Mouse (Mus musculus): Measurements from ENCODE around the gene Rsph6a. TPM values are rescaled to one million over a fixed set of nuclear protein-coding genes. Genes with fewer than 3 reads are reported as not detected.

Gene Rsph6a
- polyA plus RNA-seq, 1 experiment from 2014 or later, result not detected

DNA sequence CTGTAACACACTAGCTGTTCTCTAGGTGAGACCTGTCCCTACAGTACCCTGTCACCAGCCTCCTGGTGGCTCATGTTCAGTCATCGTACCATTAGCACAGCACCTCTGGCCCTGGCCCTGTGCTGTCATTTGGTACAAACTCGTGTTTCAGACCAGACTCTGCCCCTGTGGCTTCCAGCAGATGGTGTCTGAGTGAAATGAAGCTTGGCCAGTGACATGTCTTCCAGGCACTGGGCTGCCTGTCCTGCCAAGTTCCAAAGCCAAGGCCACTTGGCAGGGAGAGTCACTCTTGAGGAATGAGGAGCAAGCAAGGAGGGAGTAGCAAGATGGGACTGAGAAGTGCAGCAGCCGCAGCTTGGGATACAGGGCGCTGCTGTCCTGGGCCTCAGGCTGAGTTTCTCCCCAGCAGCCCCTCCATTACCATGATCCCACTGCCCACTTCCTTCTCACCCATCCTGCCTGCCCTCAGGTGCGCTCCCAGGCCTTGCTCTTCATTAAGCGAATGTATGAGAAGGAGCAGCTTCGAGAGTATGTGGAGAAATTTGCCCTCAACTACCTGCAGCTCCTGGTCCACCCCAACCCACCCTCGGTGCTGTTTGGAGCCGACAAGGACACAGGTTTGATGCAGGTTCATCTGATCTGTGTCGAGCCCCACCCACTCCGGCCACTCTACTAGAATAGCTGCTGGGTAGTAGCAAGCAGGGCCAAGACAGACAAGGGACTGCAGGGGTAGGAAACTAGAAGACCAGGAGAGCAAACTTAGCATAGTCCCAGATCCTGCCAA lies 8.0 kb upstream of the Rsph6a start:
- Histone ChIP-seq H3K27me3 (ENCODE audit: insufficient read depth, low read length) (no peaks in the 10 kb centered on the region), H3K9me3 (ENCODE audit: low read depth, low read length) (no peaks in the 10 kb centered on the region), H3K36me3 (ENCODE audit: insufficient read depth) (peaks cover 100% of the 10 kb centered on the region), H3K9ac (no peak overlapping the region), H3K4me3 (ENCODE audit: low read depth, low read length) (no peak overlapping the region), H3K4me1 (ENCODE audit: insufficient read depth) (no peaks in the 10 kb centered on the region), H3K4me2 (no peak overlapping the region), H3K27ac (ENCODE audit: low read depth) (no peak overlapping the region)
- ATAC-seq (ENCODE audit: insufficient read depth), result no peak
- DNase-seq, result no peak
- 89% methylated on average over 11 of the region's 11 CpGs for WGBS
- no peak for TF ChIP-seq CTCF (IDR thresholded peaks at IDR 0.05; ENCODE audit: low read depth)

- no peak overlapping the region for H3K4me3 ChIP-seq (ENCODE audit: low read depth, low read length)
- peaks cover 97% of the 10 kb centered on the region for H3K36me3 ChIP-seq (ENCODE audit: insufficient read depth)
- H3K4me2 ChIP-seq, result no peak overlapping the region
- H3K9me3 ChIP-seq (ENCODE audit: low read depth, low read length), result no peaks in the 10 kb centered on the region
- DNase-seq, result no peak
- no peaks in the 10 kb centered on the region for H3K27me3 ChIP-seq (ENCODE audit: insufficient read depth, low read length)
- H3K9ac ChIP-seq, result no peak overlapping the region
- H3K4me1 ChIP-seq (ENCODE audit: insufficient read depth), result no peaks in the 10 kb centered on the region
- WGBS, result 82% methylated on average over 14 of the region's 14 CpGs
- TF ChIP-seq CTCF (IDR thresholded peaks at IDR 0.05; ENCODE audit: low read depth), result no peak
- no peak overlapping the region for H3K27ac ChIP-seq (ENCODE audit: low read depth)
- ATAC-seq (ENCODE audit: insufficient read depth), result no peak
These were observed 6.4 kb upstream of the Rsph6a start for GRCm38 (mm10) chr7:19048006-19048527.

DNA sequence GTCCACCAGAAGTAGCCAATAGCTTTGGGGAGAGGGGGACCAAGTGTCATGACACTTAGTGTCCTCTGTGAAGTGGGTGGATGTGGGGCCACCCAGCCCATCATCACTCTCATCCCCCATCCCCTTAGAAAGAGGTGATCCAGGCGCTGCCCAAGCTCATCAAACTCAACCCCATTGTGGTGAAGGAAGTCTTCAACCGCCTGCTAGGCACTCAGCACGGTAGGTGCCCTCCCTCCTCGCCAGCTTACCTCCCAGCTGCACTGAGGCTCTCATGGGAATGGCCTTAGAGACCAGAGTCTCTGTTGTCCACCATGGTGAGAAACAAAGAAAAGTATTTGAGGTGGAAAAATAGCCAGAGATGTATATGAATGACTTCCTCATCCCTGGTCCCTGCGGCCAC lies 5.2 kb upstream of the Rsph6a start:
- no peak for TF ChIP-seq CTCF (IDR thresholded peaks at IDR 0.05; ENCODE audit: low read depth)
- H3K36me3 ChIP-seq (ENCODE audit: insufficient read depth), result peaks cover 95% of the 10 kb centered on the region
- H3K9ac ChIP-seq, result no peak overlapping the region
- WGBS, result 92% methylated on average over 5 of the region's 5 CpGs
- no peak overlapping the region for H3K4me2 ChIP-seq
- H3K27ac ChIP-seq (ENCODE audit: low read depth), result no peak overlapping the region
- no peaks in the 10 kb centered on the region for H3K9me3 ChIP-seq (ENCODE audit: low read depth, low read length)
- ATAC-seq (ENCODE audit: insufficient read depth) (no peak), DNase-seq (no peak)
- no peaks in the 10 kb centered on the region for H3K27me3 ChIP-seq (ENCODE audit: insufficient read depth, low read length)
- no peaks in the 10 kb centered on the region for H3K4me1 ChIP-seq (ENCODE audit: insufficient read depth)
- H3K4me3 ChIP-seq (ENCODE audit: low read depth, low read length), result no peak overlapping the region

DNA sequence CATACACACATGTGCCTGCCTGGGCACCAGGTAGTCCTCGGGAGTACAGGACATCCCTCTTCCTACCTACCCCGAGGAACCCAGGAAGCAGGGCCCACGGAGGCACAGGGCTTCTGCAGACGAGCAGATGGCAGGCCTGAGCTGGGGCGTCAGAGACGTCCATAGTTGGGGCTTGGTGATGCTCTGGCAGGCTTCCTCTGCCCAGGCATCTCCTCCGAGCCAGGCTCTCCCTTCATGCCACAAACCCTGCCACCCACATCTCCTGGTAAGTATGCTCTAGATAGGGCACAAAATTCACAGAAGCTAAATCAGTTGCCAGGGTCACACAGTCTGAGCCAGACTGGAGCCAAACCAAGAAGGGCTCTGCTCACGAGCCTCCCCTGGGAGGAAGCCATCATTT lies 4.3 kb upstream of the Rsph6a start:
- Histone ChIP-seq H3K4me1 (ENCODE audit: insufficient read depth) (no peaks in the 10 kb centered on the region), H3K27ac (ENCODE audit: low read depth) (no peak overlapping the region), H3K9me3 (ENCODE audit: low read depth, low read length) (no peaks in the 10 kb centered on the region), H3K9ac (no peak overlapping the region), H3K4me3 (ENCODE audit: low read depth, low read length) (no peak overlapping the region), H3K27me3 (ENCODE audit: insufficient read depth, low read length) (no peaks in the 10 kb centered on the region), H3K4me2 (no peak overlapping the region), H3K36me3 (ENCODE audit: insufficient read depth) (peaks cover 92% of the 10 kb centered on the region)
- ATAC-seq (ENCODE audit: insufficient read depth) (no peak), DNase-seq (no peak)
- no peak for TF ChIP-seq CTCF (IDR thresholded peaks at IDR 0.05; ENCODE audit: low read depth)
- 88% methylated on average over 8 of the region's 8 CpGs for WGBS

DNA sequence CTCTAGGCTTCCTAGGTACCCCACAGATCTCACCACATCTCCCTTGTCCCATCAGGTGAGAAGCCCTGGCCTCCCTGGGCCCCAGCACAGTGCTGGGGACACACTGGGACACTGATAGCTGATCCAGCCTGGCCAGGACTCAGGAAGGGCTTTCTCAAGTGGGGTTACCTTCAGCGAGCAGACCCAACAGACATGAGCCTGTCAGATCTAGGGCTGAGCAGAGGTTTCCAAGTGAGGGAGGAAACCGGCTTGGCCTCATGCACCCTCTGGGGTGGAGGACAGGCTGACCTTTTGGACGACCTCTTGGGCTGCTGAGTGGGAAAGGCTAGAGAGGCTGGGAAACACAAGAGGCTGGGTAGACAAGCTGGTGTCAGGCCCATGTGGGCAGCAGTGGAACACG lies 3.3 kb upstream of the Rsph6a start:
- no peak overlapping the region for H3K4me2 ChIP-seq
- no peaks in the 10 kb centered on the region for H3K4me1 ChIP-seq (ENCODE audit: insufficient read depth)
- H3K9ac ChIP-seq, result no peak overlapping the region
- WGBS, result 56% methylated on average over 4 of the region's 4 CpGs
- TF ChIP-seq CTCF (IDR thresholded peaks at IDR 0.05; ENCODE audit: low read depth), result no peak
- H3K4me3 ChIP-seq (ENCODE audit: low read depth, low read length), result no peak overlapping the region
- no peak for DNase-seq
- H3K27me3 ChIP-seq (ENCODE audit: insufficient read depth, low read length), result no peaks in the 10 kb centered on the region
- H3K9me3 ChIP-seq (ENCODE audit: low read depth, low read length), result no peaks in the 10 kb centered on the region
- peaks cover 85% of the 10 kb centered on the region for H3K36me3 ChIP-seq (ENCODE audit: insufficient read depth)
- no peak for ATAC-seq (ENCODE audit: insufficient read depth)
- H3K27ac ChIP-seq (ENCODE audit: low read depth), result no peak overlapping the region

- ATAC-seq (ENCODE audit: insufficient read depth) (no peak), DNase-seq (no peak)
- no peak overlapping the region for H3K4me3 ChIP-seq (ENCODE audit: low read depth, low read length)
- no peak overlapping the region for H3K4me2 ChIP-seq
- TF ChIP-seq CTCF (IDR thresholded peaks at IDR 0.05; ENCODE audit: low read depth), result no peak
- no peaks in the 10 kb centered on the region for H3K4me1 ChIP-seq (ENCODE audit: insufficient read depth)
- H3K27me3 ChIP-seq (ENCODE audit: insufficient read depth, low read length), result no peaks in the 10 kb centered on the region
- peaks cover 72% of the 10 kb centered on the region for H3K36me3 ChIP-seq (ENCODE audit: insufficient read depth)
- no peak overlapping the region for H3K9ac ChIP-seq
- H3K9me3 ChIP-seq (ENCODE audit: low read depth, low read length), result no peaks in the 10 kb centered on the region
- WGBS, result 87% methylated on average over 15 of the region's 15 CpGs
- no peak overlapping the region for H3K27ac ChIP-seq (ENCODE audit: low read depth)
These were observed 1.9 kb upstream of the Rsph6a start for GRCm38 (mm10) chr7:19052345-19053135.

GRCm38 (mm10) chr7:19053136-19053532 lies 1.4 kb upstream of the Rsph6a start:
- no peak for ATAC-seq (ENCODE audit: insufficient read depth)
- peaks cover 66% of the 10 kb centered on the region for H3K36me3 ChIP-seq (ENCODE audit: insufficient read depth)

More at GRCm38 (mm10) chr7:19053136-19053532, 1.4 kb upstream of the Rsph6a start:
- H3K4me3 ChIP-seq (ENCODE audit: low read depth, low read length), result no peak overlapping the region
- no peak for TF ChIP-seq CTCF (IDR thresholded peaks at IDR 0.05; ENCODE audit: low read depth)
- H3K9me3 ChIP-seq (ENCODE audit: low read depth, low read length), result no peaks in the 10 kb centered on the region
- 87% methylated on average over 7 of the region's 7 CpGs for WGBS
- H3K4me2 ChIP-seq, result no peak overlapping the region
- DNase-seq, result no peak
- H3K27ac ChIP-seq (ENCODE audit: low read depth), result no peak overlapping the region
- H3K9ac ChIP-seq, result no peak overlapping the region
- H3K4me1 ChIP-seq (ENCODE audit: insufficient read depth), result no peaks in the 10 kb centered on the region
- no peaks in the 10 kb centered on the region for H3K27me3 ChIP-seq (ENCODE audit: insufficient read depth, low read length)

Measured in lung, embryonic 14.5 days (tissue).